Mouse (Mus musculus) thymus, adult 2 months (tissue): ENCODE data around the gene Anks1b.

Experiments used
- CTCF ChIP-seq: fragments of 200-500 bp; IDR thresholded peaks from 2 replicates; pipeline ENCODE4 v1.5.1; 2012; ENCODE audit warnings: mild to moderate bottlenecking, control low read depth, low read length, moderate library complexity, borderline replicate concordance; ENCODE audit not compliant: control insufficient read depth, poor library complexity, insufficient read depth; ENCODE audit errors: extremely low read depth
- POLR2A ChIP-seq: fragments of 200-500 bp; IDR thresholded peaks from 2 replicates; pipeline ENCODE4 v1.6.1; 2012; ENCODE audit warnings: mild to moderate bottlenecking, low read length, control low read depth, moderate library complexity; ENCODE audit not compliant: control insufficient read depth, poor library complexity, insufficient read depth; ENCODE audit errors: extremely low read depth

GRCm38 (mm10) chr10:90947608-90948373, 1074.5 kb downstream of the Anks1b start:
- TF ChIP-seq CTCF: no peak
- TF ChIP-seq POLR2A: no peak
